Mouse (Mus musculus): ENCODE measurements around the gene Gipc1. TPM values are rescaled to one million over a fixed set of nuclear protein-coding genes. Genes with fewer than 3 reads are reported as not detected.

The Gipc1 gene
- total RNA-seq, 2 experiments from 2014 or later = 52.8 to 55.4 TPM

DNA sequence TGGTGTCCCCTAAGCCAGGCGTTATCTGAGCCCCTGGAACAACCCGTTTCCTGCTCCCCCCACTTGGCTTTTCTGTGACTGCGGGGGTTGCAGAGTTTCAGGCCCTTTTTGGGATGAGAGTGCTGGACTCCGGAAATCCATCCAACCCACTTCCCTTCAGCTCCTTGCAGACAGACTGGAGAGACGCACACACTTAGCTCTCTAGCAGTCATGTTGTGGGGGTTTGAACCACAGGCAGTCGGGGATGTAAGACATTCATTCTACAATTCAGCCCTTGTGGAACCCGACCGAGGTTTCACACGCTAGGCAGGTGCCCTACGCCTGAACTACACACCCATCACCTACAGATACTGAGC is 1.2 kb downstream of the Gipc1 start:
- peak overlapping the region; percentile 88 for H3K27ac ChIP-seq
- DNase-seq (ENCODE audit: low spot score in 2 of 2) = no peak
- H3K4me3 ChIP-seq = peak overlapping the region; percentile 87
- TF ChIP-seq CTCF (conservative IDR thresholded peaks at IDR 0.05) = no peak

DNA sequence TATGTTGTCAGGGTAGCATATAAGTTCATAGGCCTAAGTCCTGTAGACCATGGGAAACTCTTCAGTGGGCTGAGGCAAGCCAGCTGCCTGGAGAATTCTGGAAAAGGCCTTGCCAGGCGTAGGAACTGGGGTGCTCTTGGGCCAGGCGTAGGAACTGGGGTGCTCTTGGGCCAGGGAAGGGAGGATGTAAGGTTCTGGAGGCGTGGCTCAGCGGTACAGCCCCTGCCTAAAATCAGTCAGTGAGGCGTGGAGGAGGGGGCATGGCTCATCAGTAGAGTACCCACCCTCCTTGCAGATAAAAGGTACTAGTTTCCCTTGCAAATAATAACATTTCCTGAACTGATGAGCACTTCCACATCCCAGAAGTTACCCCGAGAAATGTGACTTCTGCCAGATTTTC is 2.2 kb downstream of the Gipc1 start:
- DNase-seq (ENCODE audit: low spot score in 2 of 2) = no peak
- H3K4me3 ChIP-seq = no peak overlapping the region

DNA sequence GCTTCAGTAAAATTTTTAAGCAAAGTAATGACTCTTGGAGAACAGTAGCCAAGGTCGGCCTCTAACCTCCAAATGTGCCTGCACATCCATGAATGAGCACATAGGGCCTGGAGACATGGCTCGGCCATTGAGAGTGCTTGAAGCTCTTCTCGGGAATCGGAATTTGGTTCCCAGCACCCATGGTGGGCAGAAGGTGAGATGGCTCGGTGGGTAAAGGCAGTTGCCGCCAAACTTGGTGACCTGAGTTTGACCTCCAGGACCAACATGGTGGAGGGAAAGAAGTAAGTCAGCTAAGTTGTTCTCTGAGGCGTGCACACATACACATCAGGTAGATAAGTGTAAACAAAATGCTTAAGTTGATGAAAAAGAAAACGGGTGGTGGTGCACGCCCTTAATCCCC is 3.6 kb downstream of the Gipc1 start:
- TF ChIP-seq CTCF (conservative IDR thresholded peaks at IDR 0.05) = no peak
- no peak overlapping the region for H3K27ac ChIP-seq
- no peak overlapping the region for H3K4me3 ChIP-seq

More for the DNA sequence above, 2.2 kb downstream of the Gipc1 start:
- no peak overlapping the region for H3K27ac ChIP-seq
- TF ChIP-seq CTCF (conservative IDR thresholded peaks at IDR 0.05) = no peak

DNA sequence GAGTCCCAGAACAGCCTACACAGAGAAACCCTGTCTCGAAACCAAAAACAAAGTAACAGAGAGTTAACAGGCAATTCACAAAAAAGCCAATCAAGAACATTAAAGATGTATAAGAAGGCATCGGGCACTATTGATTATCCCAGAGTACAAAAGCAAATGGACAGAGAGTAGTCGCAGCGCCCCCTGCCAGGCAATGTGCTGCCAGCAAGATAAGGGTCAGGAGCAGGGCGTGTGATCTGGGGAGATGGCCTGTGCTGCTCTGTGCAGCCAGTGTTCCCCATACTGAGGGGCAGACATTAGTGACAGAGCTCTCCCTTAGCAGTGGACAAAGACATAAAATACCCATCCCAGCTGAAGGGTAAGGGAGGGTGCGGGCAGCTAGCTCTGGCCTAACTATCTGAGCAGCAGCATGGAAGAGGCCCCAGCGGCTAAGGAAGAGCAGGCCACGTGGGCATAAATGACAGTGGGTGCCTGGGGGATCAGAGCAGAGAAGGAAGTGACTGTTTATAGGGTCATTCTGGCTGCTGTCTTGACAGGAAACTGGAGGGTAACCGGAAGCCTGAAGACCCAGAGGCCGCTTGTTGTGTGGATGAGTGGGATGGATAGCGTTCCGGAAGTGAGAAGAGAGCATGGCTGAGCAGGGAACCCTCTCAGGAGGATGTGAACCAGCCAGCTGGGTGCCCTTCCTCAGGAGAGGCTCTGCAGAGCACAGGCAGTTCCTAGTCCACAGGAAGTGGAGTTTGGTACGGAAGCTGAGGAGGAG is 4.2 kb downstream of the Gipc1 start:
- Histone ChIP-seq H3K4me3 (no peak overlapping the region), H3K27ac (no peak overlapping the region)
- TF ChIP-seq CTCF (conservative IDR thresholded peaks at IDR 0.05) = peak; percentile 58
- no peak for DNase-seq (ENCODE audit: low spot score in 2 of 2)

More for the DNA sequence above, 3.6 kb downstream of the Gipc1 start:
- no peak for DNase-seq (ENCODE audit: low spot score in 2 of 2)

DNA sequence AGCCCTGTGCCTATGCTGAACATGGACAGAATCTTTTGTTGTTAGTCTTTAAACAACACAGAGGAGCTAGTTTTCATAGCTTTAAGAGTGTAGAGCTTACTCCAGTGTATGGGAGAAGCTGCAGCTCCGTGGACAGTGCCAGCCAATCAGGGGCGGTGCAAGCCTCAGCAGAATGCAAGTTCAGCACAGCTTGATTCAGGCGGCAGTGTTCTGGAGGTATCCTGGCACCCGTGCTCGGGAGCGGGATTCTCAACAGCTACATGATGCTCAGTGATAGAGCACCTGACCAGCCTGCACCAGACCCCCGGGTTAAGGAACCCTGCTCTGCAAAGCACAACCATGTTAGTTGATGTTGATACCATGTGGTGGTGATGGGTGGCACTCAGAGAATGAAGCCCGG is 8.1 kb downstream of the Gipc1 start:
- Histone ChIP-seq H3K27ac (peak overlapping the region; percentile 67), H3K4me3 (no peak overlapping the region)
- peak in 1 of 2 experiments; percentile 38 for DNase-seq (ENCODE audit: low spot score in 2 of 2)
- TF ChIP-seq CTCF (conservative IDR thresholded peaks at IDR 0.05) = no peak

DNA sequence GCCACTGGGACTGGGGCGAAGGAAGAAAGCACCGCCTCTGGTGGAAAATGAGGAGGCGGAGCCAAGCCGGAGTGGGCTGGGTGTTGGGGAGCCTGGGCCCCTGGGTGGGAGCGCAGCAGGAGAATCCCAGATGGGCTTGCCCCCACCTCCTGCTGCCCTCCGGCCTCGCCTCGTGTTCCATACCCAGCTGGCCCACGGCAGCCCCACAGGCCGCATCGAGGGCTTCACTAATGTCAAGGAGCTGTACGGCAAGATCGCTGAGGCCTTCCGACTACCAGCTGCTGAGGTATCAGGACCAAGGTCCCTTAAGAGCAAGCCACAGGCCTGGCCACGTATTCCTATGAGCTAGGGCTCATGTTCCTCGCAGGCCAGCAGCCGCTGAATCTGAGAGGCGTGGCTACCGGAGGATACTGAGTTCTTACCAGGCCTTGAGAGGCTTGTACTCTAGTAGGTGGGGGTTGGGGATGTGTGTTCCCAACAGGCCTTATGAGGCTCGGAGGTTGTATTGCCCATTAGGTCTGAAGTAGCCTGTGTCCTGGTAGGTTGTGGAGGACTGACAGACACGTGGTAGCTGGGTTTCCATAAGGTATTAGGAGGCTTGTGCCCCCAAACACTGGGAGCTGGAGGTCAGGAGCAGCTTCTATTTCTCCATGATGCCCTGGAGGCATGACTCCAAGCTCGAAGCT is 8.7 kb downstream of the Gipc1 start:
- Histone ChIP-seq H3K4me3 (no peak overlapping the region; the same call in 1 of the 2 replicates), H3K27ac (peak overlapping the region; percentile 67)
- no peak for TF ChIP-seq CTCF (conservative IDR thresholded peaks at IDR 0.05)
- peak in 1 of 2 experiments; percentile 15 for DNase-seq (ENCODE audit: low spot score in 2 of 2)

DNA sequence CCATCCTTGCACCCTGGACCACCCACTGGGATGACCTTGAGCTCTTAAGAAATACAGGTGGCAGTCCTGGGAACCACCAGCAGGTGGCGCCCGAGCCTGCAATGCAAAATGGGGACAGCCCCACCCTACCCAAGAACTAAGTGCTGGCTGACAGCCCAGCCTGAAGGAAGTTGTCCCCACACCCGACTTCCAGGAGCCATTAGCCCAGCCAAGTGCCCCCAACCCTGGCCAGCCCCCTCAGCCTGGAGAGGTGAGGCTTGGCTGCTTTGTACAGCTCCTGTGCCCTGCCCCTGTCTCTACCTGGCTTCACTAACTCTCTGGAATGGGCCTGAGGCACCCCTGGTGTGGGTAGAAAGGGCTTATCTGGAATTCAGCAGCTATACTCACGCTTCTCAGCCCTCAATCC is 9.9 kb downstream of the Gipc1 start:
- Histone ChIP-seq H3K4me3 (no peak overlapping the region), H3K27ac (peak overlapping the region; percentile 68)
- TF ChIP-seq CTCF (conservative IDR thresholded peaks at IDR 0.05) = peak; percentile 99
- peak; percentile 84 to 90 for DNase-seq (ENCODE audit: low spot score in 2 of 2)

DNA sequence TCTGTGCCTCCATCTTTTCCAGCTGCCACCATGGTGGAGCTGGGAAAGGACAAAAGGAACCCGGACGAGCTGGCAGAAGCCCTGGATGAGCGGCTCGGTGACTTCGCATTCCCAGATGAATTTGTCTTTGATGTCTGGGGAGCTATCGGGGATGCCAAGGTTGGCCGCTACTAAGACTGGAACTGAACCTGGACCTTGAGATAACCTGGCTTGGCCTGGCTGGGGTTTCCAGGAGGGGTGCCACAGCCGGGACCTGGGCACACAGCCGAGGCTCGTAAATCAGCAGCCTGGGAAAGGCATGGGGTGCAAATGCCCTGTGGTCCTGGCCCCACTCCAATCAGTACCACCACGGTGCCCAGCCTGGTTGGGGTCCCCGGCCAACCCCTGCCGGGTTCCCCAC is 11.6 kb downstream of the Gipc1 start:
- TF ChIP-seq CTCF (conservative IDR thresholded peaks at IDR 0.05) = no peak
- no peak for DNase-seq (ENCODE audit: low spot score in 2 of 2)
- H3K27ac ChIP-seq = no peak overlapping the region
- H3K4me3 ChIP-seq = no peak overlapping the region

DNA sequence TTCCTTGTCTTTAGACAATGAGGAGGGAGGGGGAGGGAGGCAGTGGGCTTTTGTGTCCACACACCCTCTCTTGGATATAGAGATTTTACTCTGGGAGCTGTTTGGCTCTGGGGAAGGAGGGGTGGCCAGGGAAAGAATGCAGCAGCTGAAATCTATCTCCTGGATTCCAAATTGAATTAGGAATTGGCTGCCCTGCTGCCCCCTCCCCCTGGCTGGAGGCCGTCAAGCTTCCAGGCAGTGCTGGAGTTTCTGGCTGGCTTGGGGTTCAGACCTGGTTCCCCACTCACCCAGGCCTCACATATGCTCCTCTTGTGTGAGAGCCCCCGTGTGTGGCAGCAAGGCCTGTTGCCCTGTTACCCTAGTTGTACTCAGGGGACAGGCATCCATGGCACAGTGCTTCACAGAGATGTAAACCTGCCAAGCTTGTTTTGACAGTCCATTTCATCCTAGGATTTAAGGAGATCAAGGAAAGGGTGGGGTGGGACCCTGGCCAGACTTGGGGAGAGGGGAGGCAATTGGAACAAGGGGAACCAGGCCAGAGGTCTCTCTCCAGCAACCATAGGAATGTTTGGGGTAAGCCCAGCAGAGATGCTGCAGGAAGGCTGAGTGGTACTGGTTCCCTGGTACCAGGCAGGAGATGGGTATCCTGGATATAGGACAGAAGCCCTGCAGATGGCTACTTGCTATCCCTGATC is 12.6 kb downstream of the Gipc1 start:
- no peak for DNase-seq (ENCODE audit: low spot score in 2 of 2)
- TF ChIP-seq CTCF (conservative IDR thresholded peaks at IDR 0.05) = no peak
- Histone ChIP-seq H3K27ac (0 out of 2 replicates have a peak overlapping the region, but pooled peaks have one; percentile 14), H3K4me3 (no peak overlapping the region)

DNA sequence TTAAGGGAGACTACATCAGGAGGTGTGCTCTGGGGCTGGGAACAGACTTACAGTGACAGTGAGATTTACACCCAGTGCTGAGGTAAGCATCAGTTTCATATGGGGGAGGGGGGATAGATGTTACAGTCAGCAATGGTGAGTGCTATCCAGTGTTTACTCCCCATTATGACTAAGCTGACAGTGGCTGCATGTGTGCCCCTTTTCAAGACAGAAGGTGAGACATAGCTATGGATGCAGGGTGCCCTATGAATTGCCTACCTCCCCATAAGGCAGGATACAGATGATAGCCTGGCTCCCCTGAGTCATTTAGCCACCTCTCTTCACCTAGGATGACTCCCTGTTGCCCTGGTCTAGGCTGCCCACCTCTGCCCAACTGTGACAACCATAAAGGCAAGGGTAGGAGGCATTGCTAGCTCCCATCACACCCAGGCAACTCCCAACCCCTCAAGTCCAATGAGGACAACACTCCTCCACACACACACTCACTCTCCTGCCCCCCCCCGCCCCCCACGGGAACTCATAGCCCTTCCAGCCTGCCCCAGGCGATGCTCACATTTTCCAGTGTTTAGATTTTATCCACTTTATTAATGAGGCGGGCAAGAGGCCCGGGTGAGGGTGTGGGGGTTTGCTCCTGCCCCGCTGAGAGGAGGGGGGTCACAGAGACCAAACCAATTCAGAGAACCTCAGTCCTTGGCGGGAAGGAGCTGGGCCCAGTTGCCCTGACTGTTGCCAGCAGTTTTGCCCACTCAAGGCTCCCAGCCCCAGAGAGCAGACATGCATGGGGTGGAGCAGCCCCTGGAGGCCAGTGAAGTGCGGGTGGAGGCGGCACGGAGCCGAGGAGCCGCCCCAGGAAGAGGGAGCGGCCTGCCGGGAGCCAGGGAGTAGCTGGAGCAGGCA is 13.7 kb downstream of the Gipc1 start, which contains the start of gene Ptger1:
Gene Ptger1, plus strand, starts transcription at position 710 of the 897 bp plus-strand sequence.
- TF ChIP-seq CTCF (conservative IDR thresholded peaks at IDR 0.05) = peak; percentile 18; the same call in 1 of the 2 replicates
- no peak within 1 kb of the TSS for H3K4me3 ChIP-seq
- DNase-seq (ENCODE audit: low spot score in 2 of 2) = no peak
- H3K27ac ChIP-seq = peak within 1 kb of the TSS; percentile 57; the same call in 1 of the 2 replicates

DNA sequence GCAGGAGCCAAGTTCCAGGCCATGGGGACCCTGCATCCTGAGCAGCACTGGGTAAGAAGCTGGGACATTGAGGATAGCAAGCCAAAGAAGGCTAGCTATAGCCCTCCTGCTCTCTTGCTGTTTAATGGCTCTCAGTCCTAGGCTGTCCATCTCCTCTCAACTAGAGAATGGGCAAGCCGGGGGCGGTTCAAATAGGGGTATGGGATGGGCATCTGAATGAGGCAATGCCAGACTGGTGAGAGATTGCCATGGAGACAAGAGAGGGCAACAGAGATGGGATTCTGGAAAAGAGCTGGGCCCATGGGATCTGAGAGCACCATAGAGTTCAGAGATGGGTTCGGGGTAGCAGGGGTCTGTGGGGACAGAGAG is 14.4 kb downstream of the Gipc1 start:
- no peak for TF ChIP-seq CTCF (conservative IDR thresholded peaks at IDR 0.05)
- Histone ChIP-seq H3K27ac (peak overlapping the region; percentile 57; the same call in 1 of the 2 replicates), H3K4me3 (no peak overlapping the region)
- DNase-seq (ENCODE audit: low spot score in 2 of 2) = no peak

DNA sequence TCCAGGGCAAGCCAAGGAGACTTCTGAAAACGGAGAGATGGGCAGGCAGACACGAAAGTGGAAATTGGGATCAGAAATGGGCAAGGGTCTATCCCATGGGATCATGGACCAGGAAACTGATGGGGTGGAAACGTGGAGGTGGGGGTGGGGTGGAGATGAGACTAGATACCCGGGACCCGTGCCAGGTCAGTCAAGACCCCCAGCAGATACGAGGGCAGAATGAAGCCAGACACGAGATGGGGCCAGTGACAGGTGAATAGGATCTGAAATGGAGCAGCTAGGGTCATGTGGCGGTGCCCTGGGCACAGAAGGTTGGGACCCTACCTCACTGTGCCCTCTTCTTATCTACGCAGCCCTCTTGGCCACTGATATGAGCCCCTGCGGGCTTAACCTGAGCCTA is 15.0 kb downstream of the Gipc1 start:
- no peak for TF ChIP-seq CTCF (conservative IDR thresholded peaks at IDR 0.05)
- Histone ChIP-seq H3K27ac (peak overlapping the region; percentile 75; the same call in 1 of the 2 replicates), H3K4me3 (no peak overlapping the region)
- no peak for DNase-seq (ENCODE audit: low spot score in 2 of 2)

Measured in layer of hippocampus, adult 2 months (tissue).